Mouse (Mus musculus) neural tube, embryonic 14.5 days (tissue): ENCODE measurements around the gene Zfp553. TPM values are rescaled to one million over a fixed set of nuclear protein-coding genes. Genes with fewer than 3 reads are reported as not detected.

Source experiments
- ATAC-seq: fragments of 200-750 bp; cut with Nextera tagmentation; 2 replicates; pipeline ENCODE4 v1.8.0; 2017; ENCODE audit warnings: low read depth, mild to moderate bottlenecking, moderate TSS enrichment, moderate library complexity
- H3K27ac ChIP-seq: fragments of 300-500 bp; sonication (generic); 2 replicates; pipeline ENCODE4 v1.5.1; 2014; ENCODE audit warnings: low read depth, mild to moderate bottlenecking, control low read depth, low read length, moderate library complexity, mixed read lengths
- H3K27me3 ChIP-seq: fragments of 300-500 bp; sonication (generic); 2 replicates; pipeline ENCODE4 v1.6.1; 2014; ENCODE audit warnings: low read length; ENCODE audit not compliant: control insufficient read depth, insufficient read depth
- H3K36me3 ChIP-seq: fragments of 300-500 bp; sonication (generic); 2 replicates; pipeline ENCODE4 v1.6.1; 2014; ENCODE audit warnings: low read length, mixed read lengths; ENCODE audit not compliant: control insufficient read depth, insufficient read depth
- H3K4me1 ChIP-seq: fragments of 300-500 bp; sonication (generic); 2 replicates; pipeline ENCODE4 v1.6.1; 2014; ENCODE audit warnings: low read length; ENCODE audit not compliant: control insufficient read depth, insufficient read depth
- H3K4me2 ChIP-seq: fragments of 300-500 bp; sonication (generic); 2 replicates; pipeline ENCODE4 v1.6.1; 2014; ENCODE audit warnings: mild to moderate bottlenecking, low read depth, low read length, control low read depth
- H3K4me3 ChIP-seq: fragments of 300-500 bp; sonication (generic); 2 replicates; pipeline ENCODE4 v1.5.1; 2014; ENCODE audit warnings: low read depth, low read length, control low read depth, mixed read lengths
- H3K9ac ChIP-seq: fragments of 300-500 bp; sonication (generic); replicated peaks from 2 replicates; pipeline ENCODE4 v1.6.1; 2014; ENCODE audit warnings: low read depth, mild to moderate bottlenecking, control low read depth, low read length, mixed read lengths
- H3K9me3 ChIP-seq: fragments of 300-500 bp; sonication (generic); 2 replicates; pipeline ENCODE4 v1.6.1; 2016; ENCODE audit warnings: low read length; ENCODE audit not compliant: control insufficient read depth
- WGBS: fragments of 180-500 bp; shearing (Covaris S2); extraction: QIAGEN DNeasy Blood & Tissue Kit; methylation state at CpG from one replicate; pipeline ENCODE4 v1.1.7; 2014; 5-methylcytosine and 5-hydroxymethylcytosine counted together
- polyA plus RNA-seq: library from polyadenylated mRNA; unstranded; fragments of >200 nt; fragmentation: Nextera tagmentation; extraction: Ambion mirVana; gene quantifications from 2 replicates; pipeline ENCODE4 v1.2.1, GENCODE M21; 2014

Zfp553 gene
- polyA plus RNA-seq, 1 experiment from 2014 or later, result 24.0 TPM

- H3K4me2 ChIP-seq, result peak overlapping the region; percentile 28; the same call in 1 of the 2 replicates
- 0 out of 2 replicates have a peak overlapping the region, but pooled peaks have one; percentile 11 for H3K9ac ChIP-seq
- WGBS, result 24% methylated on average over 33 of the region's 33 CpGs
- no peaks in the 10 kb centered on the region for H3K4me1 ChIP-seq
- no peaks in the 10 kb centered on the region for H3K9me3 ChIP-seq
- no peaks in the 10 kb centered on the region for H3K27me3 ChIP-seq
- H3K36me3 ChIP-seq, result no peaks in the 10 kb centered on the region
- H3K27ac ChIP-seq, result no peak overlapping the region
- peak overlapping the region; percentile 8; the same call in 1 of the 2 replicates for H3K4me3 ChIP-seq
- peak; percentile 56; the same call in 1 of the 2 replicates for ATAC-seq
These were observed 17.6 kb upstream of the Zfp553 start for GRCm38 (mm10) chr7:127214981-127215871.

- 93% methylated on average over 4 of the region's 5 CpGs for WGBS
- Histone ChIP-seq H3K4me1 (no peaks in the 10 kb centered on the region), H3K4me3 (no peak overlapping the region), H3K36me3 (no peaks in the 10 kb centered on the region), H3K4me2 (no peak overlapping the region), H3K9me3 (no peaks in the 10 kb centered on the region), H3K27ac (no peak overlapping the region), H3K27me3 (no peaks in the 10 kb centered on the region), H3K9ac (no peak overlapping the region)
- ATAC-seq, result no peak
These were observed 16.6 kb upstream of the Zfp553 start for GRCm38 (mm10) chr7:127216307-127216706.

GRCm38 (mm10) chr7:127217475-127217874 lies 15.4 kb upstream of the Zfp553 start:
- H3K36me3 ChIP-seq, result no peaks in the 10 kb centered on the region
- no peaks in the 10 kb centered on the region for H3K9me3 ChIP-seq
- no peak overlapping the region for H3K9ac ChIP-seq
- ATAC-seq, result no peak
- H3K27me3 ChIP-seq, result no peaks in the 10 kb centered on the region
- no peak overlapping the region for H3K4me2 ChIP-seq
- WGBS, result 90% methylated on average over 6 of the region's 6 CpGs
- no peak overlapping the region for H3K4me3 ChIP-seq
- H3K4me1 ChIP-seq, result no peaks in the 10 kb centered on the region
- no peak overlapping the region for H3K27ac ChIP-seq

- Histone ChIP-seq H3K36me3 (no peaks in the 10 kb centered on the region), H3K4me2 (no peak overlapping the region), H3K4me3 (no peak overlapping the region), H3K27ac (no peak overlapping the region), H3K9ac (no peak overlapping the region), H3K27me3 (no peaks in the 10 kb centered on the region), H3K9me3 (no peaks in the 10 kb centered on the region), H3K4me1 (no peaks in the 10 kb centered on the region)
- no peak for ATAC-seq
- WGBS, result 81% methylated on average over 10 of the region's 10 CpGs
These were observed 14.8 kb upstream of the Zfp553 start for GRCm38 (mm10) chr7:127217901-127218642.

GRCm38 (mm10) chr7:127218670-127219069 lies 14.2 kb upstream of the Zfp553 start:
- no peak overlapping the region for H3K4me3 ChIP-seq
- WGBS, result 91% methylated on average over 4 of the region's 4 CpGs
- no peak overlapping the region for H3K27ac ChIP-seq
- H3K9ac ChIP-seq, result no peak overlapping the region
- H3K27me3 ChIP-seq, result no peaks in the 10 kb centered on the region
- H3K9me3 ChIP-seq, result no peaks in the 10 kb centered on the region
- H3K4me1 ChIP-seq, result no peaks in the 10 kb centered on the region
- H3K4me2 ChIP-seq, result no peak overlapping the region
- ATAC-seq, result no peak
- H3K36me3 ChIP-seq, result no peaks in the 10 kb centered on the region

GRCm38 (mm10) chr7:127220440-127220839 lies 12.4 kb upstream of the Zfp553 start:
- 92% methylated on average over 6 of the region's 6 CpGs for WGBS
- no peak for ATAC-seq
- no peaks in the 10 kb centered on the region for H3K27me3 ChIP-seq
- no peak overlapping the region for H3K4me2 ChIP-seq
- H3K9ac ChIP-seq, result no peak overlapping the region
- no peaks in the 10 kb centered on the region for H3K9me3 ChIP-seq
- no peak overlapping the region for H3K4me3 ChIP-seq
- H3K36me3 ChIP-seq, result no peaks in the 10 kb centered on the region
- H3K27ac ChIP-seq, result no peak overlapping the region
- no peaks in the 10 kb centered on the region for H3K4me1 ChIP-seq

GRCm38 (mm10) chr7:127223106-127223505 lies 9.8 kb upstream of the Zfp553 start:
- Histone ChIP-seq H3K27me3 (no peaks in the 10 kb centered on the region), H3K4me1 (no peaks in the 10 kb centered on the region), H3K27ac (no peak overlapping the region), H3K9ac (no peak overlapping the region), H3K4me2 (no peak overlapping the region), H3K36me3 (no peaks in the 10 kb centered on the region), H3K4me3 (no peak overlapping the region), H3K9me3 (no peaks in the 10 kb centered on the region)
- 92% methylated on average over 3 of the region's 3 CpGs for WGBS
- no peak for ATAC-seq

GRCm38 (mm10) chr7:127223515-127224478 lies 9.1 kb upstream of the Zfp553 start:
- ATAC-seq, result no peak
- Histone ChIP-seq H3K4me3 (no peak overlapping the region), H3K27me3 (no peaks in the 10 kb centered on the region), H3K9me3 (no peaks in the 10 kb centered on the region), H3K27ac (no peak overlapping the region), H3K4me1 (no peaks in the 10 kb centered on the region), H3K4me2 (no peak overlapping the region), H3K36me3 (no peaks in the 10 kb centered on the region), H3K9ac (no peak overlapping the region)
- WGBS, result 91% methylated on average over 6 of the region's 6 CpGs
